Mouse (Mus musculus) thymus, postnatal 36 days (tissue): ENCODE measurements around the gene Smtnl2.

Source experiments
- DNase-seq, 2 experiments: peaks; one replicate each; pipeline ENCODE4 v3.0.0; 2022; ENCODE audit warnings: mixed read lengths in 2 of 2

The Smtnl2 gene

GRCm38 (mm10) chr11:72425201-72425600 lies 13.7 kb upstream of the Smtnl2 start:
- no peak for DNase-seq

DNA sequence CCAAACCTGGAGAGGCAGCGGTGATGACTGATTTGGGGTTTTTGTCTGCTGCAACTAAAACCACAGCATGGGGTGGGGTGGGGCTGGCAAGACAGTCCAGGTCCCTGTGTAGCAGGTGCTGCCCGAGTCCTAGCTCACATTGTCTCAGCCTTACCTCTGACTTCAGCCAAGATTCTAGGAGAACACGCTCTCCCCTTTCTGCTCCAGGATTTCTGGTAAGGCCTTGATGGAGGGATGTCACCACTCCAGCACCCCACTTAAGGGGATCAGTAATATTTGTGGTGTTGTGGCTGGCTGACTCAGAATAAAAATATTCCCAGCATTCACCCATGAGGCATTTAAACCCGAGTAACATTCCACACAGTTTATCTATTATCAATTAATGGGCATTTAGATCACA lies 12.2 kb upstream of the Smtnl2 start:
- no peak for DNase-seq

- DNase-seq, result no peak
Observed at GRCm38 (mm10) chr11:72421518-72422278, 10.2 kb upstream of the Smtnl2 start.

GRCm38 (mm10) chr11:72420460-72421122 lies 9.1 kb upstream of the Smtnl2 start:
- DNase-seq, result no peak

DNA sequence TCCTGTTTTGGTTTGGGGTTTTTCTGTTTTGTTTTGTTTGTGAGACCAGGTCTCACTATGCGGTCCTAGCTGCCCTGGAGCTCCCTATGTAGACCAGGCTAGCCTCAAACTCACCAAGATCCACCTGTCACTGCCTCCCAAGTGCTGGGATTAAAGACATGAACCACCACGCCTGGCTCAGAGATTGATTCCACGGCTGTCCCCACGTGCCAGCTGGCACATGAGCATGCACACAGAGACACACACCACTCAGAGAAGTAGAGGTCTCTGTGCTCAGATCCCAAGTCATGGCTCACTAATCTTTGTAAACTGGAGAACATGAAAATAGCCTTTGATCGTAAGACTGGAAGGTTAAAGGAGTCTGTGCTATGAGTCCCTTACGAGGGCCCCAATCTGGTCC lies 7.5 kb upstream of the Smtnl2 start:
- no peak for DNase-seq

GRCm38 (mm10) chr11:72418227-72418626 lies 6.7 kb upstream of the Smtnl2 start:
- DNase-seq, result no peak

DNA sequence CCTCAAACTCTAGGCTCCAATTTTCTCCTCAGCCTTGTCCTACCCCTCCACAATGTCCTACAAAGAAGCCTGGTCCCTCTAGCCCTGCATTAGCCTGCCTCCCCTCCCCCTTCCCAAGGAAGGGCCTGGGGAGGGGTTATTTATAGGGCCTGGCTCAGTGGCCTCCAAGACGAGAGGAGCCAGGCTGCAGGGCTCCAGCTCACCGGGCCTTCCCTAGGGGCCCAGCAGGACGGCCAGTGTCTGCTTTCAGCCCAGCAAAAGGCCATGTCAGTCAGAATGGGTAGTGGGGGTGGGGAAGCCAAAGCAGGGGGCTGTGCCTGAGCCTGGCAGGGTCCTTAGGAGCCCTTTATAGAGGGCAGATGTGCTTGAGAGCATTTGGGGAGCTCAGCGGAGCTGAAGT lies 5.9 kb upstream of the Smtnl2 start:
- DNase-seq, result no peak

- no peak for DNase-seq
Observed at GRCm38 (mm10) chr11:72416666-72417065, 5.2 kb upstream of the Smtnl2 start.

GRCm38 (mm10) chr11:72415155-72415554 lies 3.6 kb upstream of the Smtnl2 start:
- DNase-seq, result no peak

DNA sequence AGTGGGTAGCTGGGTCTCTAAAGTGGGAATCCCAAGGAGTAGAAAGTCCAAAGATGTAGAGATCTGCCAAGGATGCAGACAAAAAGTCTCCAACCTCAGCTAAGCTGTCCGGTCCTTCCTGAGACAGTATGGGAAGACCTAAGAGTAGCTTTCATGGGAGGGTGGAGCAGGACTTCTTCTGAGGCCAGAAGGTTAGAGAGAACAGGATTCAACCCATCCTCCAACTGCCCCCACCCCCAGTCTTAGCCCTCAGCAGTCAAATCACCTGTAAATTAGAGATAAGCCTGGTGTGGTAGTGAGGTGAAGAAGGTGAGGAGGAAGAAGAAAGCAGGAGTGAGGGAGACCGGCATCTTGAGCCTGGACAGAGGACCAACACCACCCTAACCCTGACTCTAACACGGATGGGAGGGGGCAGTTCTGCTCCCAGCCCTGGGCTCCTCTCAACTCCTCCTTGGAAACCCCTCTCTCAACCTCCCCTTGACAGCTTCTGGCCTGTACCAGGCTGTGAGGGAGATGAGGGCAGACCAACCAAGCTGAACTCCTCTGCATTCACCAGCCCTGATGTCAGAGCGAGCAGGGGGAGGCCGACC lies 2.2 kb upstream of the Smtnl2 start:
- no peak for DNase-seq

GRCm38 (mm10) chr11:72413016-72413415 lies 1.5 kb upstream of the Smtnl2 start:
- no peak for DNase-seq

DNA sequence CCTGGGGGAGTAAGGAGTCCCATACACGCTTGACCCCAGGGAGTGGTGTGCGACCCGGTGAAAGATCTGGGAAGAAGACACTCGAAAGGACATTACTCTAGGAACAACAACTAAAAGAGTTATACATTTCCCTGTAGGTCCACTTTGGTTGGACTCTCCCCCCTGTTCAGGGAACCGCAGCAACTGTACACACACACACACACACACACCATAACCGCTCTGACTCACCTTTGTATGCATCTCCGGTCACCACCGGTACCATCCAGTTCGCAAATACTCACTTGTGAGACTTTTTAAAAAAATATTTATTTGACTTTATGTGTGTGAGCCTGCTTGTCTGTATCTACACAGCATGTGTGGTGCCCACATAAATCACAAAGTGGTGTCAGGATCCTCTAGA lies 432 bp upstream of the Smtnl2 start:
- no peak for DNase-seq

DNA sequence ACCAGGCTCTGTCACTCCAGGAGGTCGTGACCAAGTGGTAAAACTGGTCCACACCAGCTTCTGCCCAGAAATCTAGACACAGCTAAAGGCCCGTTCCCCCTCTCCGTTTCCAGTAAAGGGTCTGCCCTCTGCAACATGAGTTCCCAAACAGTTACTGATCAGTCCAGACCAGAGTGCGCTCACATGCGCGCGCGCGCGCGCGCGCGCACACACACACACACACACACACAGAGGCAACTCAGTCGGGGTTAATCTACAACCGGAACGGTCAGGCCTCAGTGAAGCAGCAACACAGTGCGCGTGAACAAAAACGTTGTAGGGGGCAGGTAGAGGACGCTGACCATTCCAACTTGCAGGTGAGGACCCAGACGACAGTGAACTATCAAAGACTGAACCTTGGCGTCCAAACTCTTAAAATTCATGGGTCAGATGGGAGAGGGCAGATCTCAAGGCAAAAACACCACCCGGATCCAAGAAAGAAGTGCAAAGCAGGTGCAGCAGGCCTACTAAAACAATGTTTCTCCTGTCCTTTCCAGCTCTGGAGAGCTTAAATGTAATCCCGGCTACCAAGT lies 906 bp downstream of the Smtnl2 start:
- no peak for DNase-seq

DNA sequence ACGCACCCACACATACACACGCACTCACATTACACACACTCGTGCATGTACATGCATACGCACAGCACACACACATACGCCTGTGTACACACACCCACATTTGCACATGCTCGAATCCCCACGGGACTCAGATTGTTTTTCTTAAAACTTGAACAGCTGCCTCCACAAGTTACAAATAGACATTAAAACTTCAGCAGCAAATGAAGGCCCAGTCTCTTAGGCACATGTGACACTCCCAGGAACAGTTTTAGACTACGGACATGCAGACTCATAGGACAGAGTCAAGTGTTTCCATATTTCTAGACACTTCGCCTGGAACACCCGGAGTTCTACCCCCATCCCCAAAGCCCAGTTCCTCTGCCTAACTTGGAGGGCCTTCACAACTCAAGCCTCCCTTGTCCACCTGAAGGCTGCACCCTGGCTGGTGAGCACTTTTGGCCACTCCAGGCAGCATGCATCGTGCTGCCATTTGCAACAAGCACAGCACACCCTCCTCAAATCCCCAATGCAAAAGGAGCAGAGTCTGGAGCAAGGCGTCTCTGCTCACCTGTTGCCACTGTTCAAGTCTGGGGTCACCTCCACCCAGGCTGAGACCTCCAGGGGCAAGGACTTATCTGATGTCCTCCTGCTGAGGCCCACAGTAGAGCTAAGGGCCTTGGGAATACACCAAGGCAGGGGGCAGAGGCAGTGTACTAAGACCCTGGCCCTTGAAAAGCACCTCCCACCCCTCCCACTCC lies 1.7 kb downstream of the Smtnl2 start:
- DNase-seq, result no peak

- DNase-seq, result no peak
Observed at GRCm38 (mm10) chr11:72408451-72409170, 2.9 kb downstream of the Smtnl2 start.

DNA sequence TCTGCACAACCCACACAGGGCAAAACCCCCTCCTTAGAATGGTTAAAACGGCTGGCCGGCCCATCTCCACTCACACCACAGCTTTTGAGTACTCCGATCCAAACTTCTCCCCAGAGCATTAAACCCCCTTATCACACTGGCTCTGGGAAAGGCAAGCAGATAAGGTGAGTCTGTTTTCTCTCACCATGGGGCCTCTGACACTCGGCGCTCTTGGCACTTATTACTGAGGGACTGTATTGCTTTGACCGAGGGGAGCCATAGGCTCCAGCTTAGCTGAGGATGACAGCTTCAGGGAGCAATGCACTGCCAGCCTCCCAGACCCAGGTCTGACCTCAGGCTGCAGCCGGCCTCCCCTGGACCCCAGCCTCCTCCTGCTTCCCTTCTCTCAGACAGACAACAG lies 3.9 kb downstream of the Smtnl2 start:
- no peak for DNase-seq

- DNase-seq, result no peak
Observed at GRCm38 (mm10) chr11:72407081-72407480, 4.4 kb downstream of the Smtnl2 start.

DNA sequence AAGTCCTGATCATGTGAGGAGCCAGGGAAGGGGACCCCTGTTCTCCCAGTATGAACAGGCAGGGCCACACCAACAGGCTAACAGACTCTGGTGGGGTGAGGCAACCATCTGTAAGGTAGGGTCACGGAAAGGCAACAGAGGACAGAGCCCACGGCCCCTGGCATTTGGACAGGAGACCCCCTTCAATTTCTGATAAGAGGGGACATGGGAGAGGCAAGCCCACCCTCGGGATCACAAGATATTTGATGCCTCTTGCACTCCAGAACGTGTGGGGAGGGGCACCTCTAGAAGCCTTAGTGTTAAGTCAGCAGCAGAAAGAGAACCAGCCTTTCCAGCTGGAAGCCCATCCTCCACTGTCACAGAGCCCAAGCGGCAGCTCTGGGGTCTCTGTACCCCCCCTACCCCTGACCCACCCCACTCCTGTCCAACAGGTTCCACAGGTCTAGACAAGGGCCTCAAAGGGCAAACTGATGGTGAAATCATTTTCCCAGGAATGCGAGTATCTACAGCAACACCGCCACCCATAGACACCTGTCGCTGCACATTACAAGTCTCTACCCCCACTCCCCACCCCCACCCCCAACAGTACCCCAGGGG lies 5.3 kb downstream of the Smtnl2 start:
- DNase-seq, result no peak

DNA sequence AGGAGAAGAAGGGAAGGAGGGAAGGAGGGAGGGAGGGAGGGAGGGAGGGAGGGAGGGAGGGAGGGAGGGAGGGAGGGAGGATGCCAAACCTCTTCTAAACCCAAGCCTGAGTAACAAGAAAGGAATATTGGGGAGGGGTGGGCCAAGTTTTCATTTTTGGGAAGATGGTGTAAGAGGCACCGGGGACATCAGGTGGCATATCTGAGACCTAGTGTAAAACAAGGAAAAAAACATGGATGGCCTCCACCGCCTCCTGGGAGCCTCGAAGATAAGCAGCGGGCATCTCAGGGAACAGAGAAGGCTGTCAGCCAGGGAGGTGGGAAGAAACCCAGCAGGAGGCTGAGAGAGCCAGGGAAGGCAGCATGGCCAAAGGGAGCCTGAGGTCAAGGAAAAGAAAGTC lies 6.0 kb downstream of the Smtnl2 start:
- DNase-seq, result no peak

DNA sequence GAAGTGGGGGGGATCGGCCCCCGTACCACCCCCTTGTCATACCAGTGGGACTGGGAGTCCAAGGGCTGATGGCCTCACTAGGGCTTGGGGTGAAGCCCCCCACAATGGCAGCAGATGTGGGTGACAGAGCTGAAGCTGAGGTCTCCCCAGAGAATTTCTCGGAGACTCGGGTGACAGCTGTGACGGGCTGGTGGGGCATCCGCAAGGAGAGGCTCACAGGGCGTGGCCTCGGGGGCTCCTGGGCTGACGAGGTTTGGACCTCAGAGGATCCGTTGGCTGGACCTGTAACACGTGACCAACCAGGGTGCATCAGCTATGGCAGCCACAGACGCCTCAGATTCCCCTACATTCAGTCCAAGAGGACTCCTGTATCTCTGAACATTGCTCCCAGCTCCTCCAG lies 8.5 kb downstream of the Smtnl2 start:
- DNase-seq, result no peak

- DNase-seq, result no peak
Observed at GRCm38 (mm10) chr11:72402017-72402416, 9.5 kb downstream of the Smtnl2 start.

DNA sequence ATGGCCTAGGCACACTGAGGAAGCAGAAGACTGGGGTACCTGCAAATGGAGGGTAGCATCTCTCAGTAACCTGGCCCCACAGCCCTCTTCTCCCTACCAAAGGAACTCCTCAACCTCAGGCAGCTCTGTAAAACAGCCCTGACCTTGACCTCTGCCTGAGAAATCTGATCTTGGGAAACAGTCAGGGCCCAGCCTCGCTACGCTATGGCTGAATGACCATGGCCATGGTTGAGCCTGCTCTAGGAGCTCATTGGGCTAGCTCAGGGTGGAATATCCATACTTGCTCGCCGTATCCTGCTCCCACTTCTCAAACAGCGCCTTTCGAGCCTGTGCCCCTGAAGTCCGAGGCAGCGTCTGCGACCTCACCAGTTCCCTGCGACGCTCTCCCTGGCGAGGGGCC lies 10.4 kb downstream of the Smtnl2 start:
- DNase-seq, result no peak
